Mouse (Mus musculus) ES-E14 (cell line): ENCODE results near the gene Ubiad1. TPM values are rescaled to one million over a fixed set of nuclear protein-coding genes. Genes with fewer than 3 reads are reported as not detected.

Experiments
- DNase-seq: peaks from one replicate; pipeline ENCODE4 v3.0.0-alpha.2; 2013; ENCODE audit warnings: low read depth, low spot score
- H3K27ac ChIP-seq: 2 replicates; pipeline ENCODE4 v1.5.1; 2012; ENCODE audit warnings: low read depth, mild to moderate bottlenecking, low read length, moderate library complexity, mixed read lengths; ENCODE audit not compliant: poor library complexity, insufficient read depth, severe bottlenecking
- H3K36me3 ChIP-seq: 2 replicates; pipeline ENCODE4 v1.6.1; 2012; ENCODE audit warnings: mild to moderate bottlenecking, low read length, moderate library complexity, mixed read lengths; ENCODE audit not compliant: control insufficient read depth, poor library complexity, insufficient read depth, severe bottlenecking
- H3K4me1 ChIP-seq, 2 experiments: fragments of 150-350 bp in 1 of 2; sonication (generic) in 1 of 2; 2 replicates each; pipeline ENCODE4 v1.6.1; 2012; ENCODE audit warnings: low read length in 2 of 2, mild to moderate bottlenecking in 1 of 2, mixed read lengths in 1 of 2; ENCODE audit not compliant: control insufficient read depth in 2 of 2, insufficient read depth in 2 of 2, poor library complexity in 1 of 2
- H3K4me3 ChIP-seq, 2 experiments: fragments of 150-350 bp in 1 of 2; sonication (generic) in 1 of 2; 2 replicates each; pipeline ENCODE4 v1.5.1; 2012; ENCODE audit warnings: low read length in 2 of 2, low read depth in 1 of 2, mild to moderate bottlenecking in 1 of 2, mixed read lengths in 1 of 2; ENCODE audit not compliant: insufficient read depth in 1 of 2, poor library complexity in 1 of 2, severe bottlenecking in 1 of 2
- H3K9ac ChIP-seq: 2 replicates; pipeline ENCODE4 v1.6.1; 2012; ENCODE audit warnings: low read depth, mild to moderate bottlenecking, low read length, mixed read lengths; ENCODE audit not compliant: poor library complexity, insufficient read depth, severe bottlenecking
- H3K9me3 ChIP-seq: fragments of 150-350 bp; sonication (generic); 2 replicates; pipeline ENCODE4 v1.6.1; 2012; ENCODE audit warnings: low read depth, mild to moderate bottlenecking, low read length; ENCODE audit not compliant: control insufficient read depth, insufficient read depth
- CHD2 ChIP-seq: IDR thresholded peaks from 2 replicates; pipeline ENCODE4 v1.6.1; 2014; ENCODE audit warnings: mild to moderate bottlenecking, low read depth, low read length, inconsistent platforms
- HCFC1 ChIP-seq: IDR thresholded peaks from 2 replicates; pipeline ENCODE4 v1.6.1; 2012; ENCODE audit warnings: low read length, inconsistent platforms, borderline replicate concordance; ENCODE audit not compliant: insufficient read depth
- MAFK ChIP-seq: IDR thresholded peaks from 2 replicates; pipeline ENCODE4 v1.6.1; 2014; ENCODE audit warnings: mild to moderate bottlenecking, low read depth, low read length, inconsistent platforms; ENCODE audit not compliant: insufficient read depth
- ZC3H11A ChIP-seq: IDR thresholded peaks from 2 replicates; pipeline ENCODE4 v1.6.1; 2012; ENCODE audit warnings: low read depth, mild to moderate bottlenecking, inconsistent platforms, low read length, borderline replicate concordance
- ZNF384 ChIP-seq: IDR thresholded peaks from 2 replicates; pipeline ENCODE4 v1.6.1; 2012; ENCODE audit warnings: low read depth, low read length, inconsistent platforms
- in situ Hi-C, 2 experiments: fragments of 600-800 bp; cut with MboI; formaldehyde crosslinking; loops; one replicate each; pipeline ENCODE4 v1.15.1; 2025; ENCODE audit warnings: low sequenced_read_pairs in 2 of 2, inconsistent platforms in 1 of 2; ENCODE audit not compliant: unreplicated experiment in 2 of 2
- total RNA-seq: library from RNA; depleted of rRNA; stranded (reverse); fragments of 300-350 nt; gene quantifications from 2 replicates; pipeline ENCODE4 v1.2.3, GENCODE M21; 2012

Gene Ubiad1
- total RNA-seq, 1 experiment: 24.0 TPM

- in situ Hi-C loops: no loop called here
- Histone ChIP-seq H3K4me1 (peaks cover 0 to 7% of the 10 kb centered on the region in 2 experiments; a peak in 1 of 4 replicates), H3K9ac (no peak overlapping the region), H3K4me3 (no peak overlapping the region), H3K36me3 (no peaks in the 10 kb centered on the region), H3K27ac (no peak overlapping the region), H3K9me3 (no peaks in the 10 kb centered on the region)
- TF ChIP-seq CHD2 (no peak), MAFK (no peak), HCFC1 (no peak), ZC3H11A (no peak), ZNF384 (no peak)
- no peak for DNase-seq
These were observed 17.4 kb downstream of the Ubiad1 start for GRCm38 (mm10) chr4:148426950-148427850.

GRCm38 (mm10) chr4:148417559-148417958 is 27.0 kb downstream of the Ubiad1 start:
- DNase-seq: no peak
- Histone ChIP-seq H3K4me3 (no peak overlapping the region), H3K9ac (no peak overlapping the region), H3K27ac (no peak overlapping the region), H3K9me3 (no peaks in the 10 kb centered on the region), H3K36me3 (no peaks in the 10 kb centered on the region), H3K4me1 (no peaks in the 10 kb centered on the region)
- no peak for TF ChIP-seq CHD2
- no peak for TF ChIP-seq ZNF384
- TF ChIP-seq HCFC1: no peak
- in situ Hi-C loops: no loop called here

GRCm38 (mm10) chr4:148417074-148417526 is 27.5 kb downstream of the Ubiad1 start:
- H3K9me3 ChIP-seq: no peaks in the 10 kb centered on the region
- no peak overlapping the region for H3K4me3 ChIP-seq
- TF ChIP-seq HCFC1 (no peak), ZC3H11A (no peak), MAFK (no peak), CHD2 (no peak), ZNF384 (no peak)
- in situ Hi-C loops: no loop called here
- no peak for DNase-seq
- no peak overlapping the region for H3K27ac ChIP-seq
- H3K9ac ChIP-seq: no peak overlapping the region
- H3K4me1 ChIP-seq: no peaks in the 10 kb centered on the region
- no peaks in the 10 kb centered on the region for H3K36me3 ChIP-seq

GRCm38 (mm10) chr4:148415575-148415974 is 29.0 kb downstream of the Ubiad1 start:
- TF ChIP-seq ZNF384 (no peak), MAFK (no peak), ZC3H11A (no peak), HCFC1 (no peak), CHD2 (no peak)
- Histone ChIP-seq H3K9ac (no peak overlapping the region), H3K36me3 (no peaks in the 10 kb centered on the region), H3K27ac (no peak overlapping the region), H3K4me1 (no peaks in the 10 kb centered on the region), H3K4me3 (no peak overlapping the region), H3K9me3 (no peaks in the 10 kb centered on the region)
- in situ Hi-C loops: no loop called here
- no peak for DNase-seq
